Mouse (Mus musculus) forebrain, embryonic 14.5 days (tissue): ENCODE measurements around the gene Itsn1. TPM values are rescaled to one million over a fixed set of nuclear protein-coding genes. Genes with fewer than 3 reads are reported as not detected.

ENCODE experiments used
- ATAC-seq: fragments of 200-750 bp; cut with Nextera tagmentation; 2 replicates; pipeline ENCODE4 v1.8.0; 2017; ENCODE audit warnings: mild to moderate bottlenecking, moderate library complexity
- DNase-seq: peaks from one replicate; pipeline ENCODE4 v3.0.0-alpha.2; 2015; ENCODE audit warnings: low spot score
- H3K27ac ChIP-seq: fragments of 300-500 bp; sonication (generic); 2 replicates; pipeline ENCODE4 v1.5.1; 2014; ENCODE audit warnings: low read depth, mild to moderate bottlenecking, control low read depth, low read length, moderate library complexity
- H3K27me3 ChIP-seq: fragments of 300-500 bp; sonication (generic); replicated peaks from 2 replicates; pipeline ENCODE4 v1.6.1; 2014; ENCODE audit warnings: low read length, control low read depth, mixed read lengths; ENCODE audit not compliant: control insufficient read depth, insufficient read depth
- H3K36me3 ChIP-seq: fragments of 300-500 bp; sonication (generic); 2 replicates; pipeline ENCODE4 v1.6.1; 2014; ENCODE audit warnings: low read length, control low read depth; ENCODE audit not compliant: control insufficient read depth, insufficient read depth
- H3K4me1 ChIP-seq: fragments of 300-500 bp; sonication (generic); 2 replicates; pipeline ENCODE4 v1.6.1; 2014; ENCODE audit warnings: antibody characterized with exemption, low read length, control low read depth; ENCODE audit not compliant: control insufficient read depth, insufficient read depth
- H3K4me2 ChIP-seq: fragments of 300-500 bp; sonication (generic); 2 replicates; pipeline ENCODE4 v1.6.1; 2014; ENCODE audit warnings: mild to moderate bottlenecking, control low read depth, low read length
- H3K4me3 ChIP-seq: fragments of 300-500 bp; sonication (generic); 2 replicates; pipeline ENCODE4 v1.5.1; 2014; ENCODE audit warnings: low read depth, low read length, control low read depth
- H3K9ac ChIP-seq: fragments of 300-500 bp; sonication (generic); 2 replicates; pipeline ENCODE4 v1.6.1; 2014; ENCODE audit warnings: mild to moderate bottlenecking, low read length, control low read depth, moderate library complexity
- H3K9me3 ChIP-seq: fragments of 300-500 bp; sonication (generic); replicated peaks from 2 replicates; pipeline ENCODE4 v1.6.1; 2016; ENCODE audit warnings: low read length, control low read depth, mixed read lengths; ENCODE audit not compliant: control insufficient read depth
- WGBS: fragments of 180-500 bp; shearing (Covaris S2); extraction: QIAGEN DNeasy Blood & Tissue Kit; methylation state at CpG from one replicate; pipeline ENCODE4 v1.1.7; 2014; 5-methylcytosine and 5-hydroxymethylcytosine counted together
- polyA plus RNA-seq: library from polyadenylated mRNA; unstranded; fragments of >200 nt; fragmentation: Nextera tagmentation; extraction: Ambion mirVana; gene quantifications from 2 replicates; pipeline ENCODE4 v1.2.1, GENCODE M21; 2014

Itsn1 gene
- polyA plus RNA-seq, 1 experiment from 2014 or later = 54.2 TPM

- H3K9me3 ChIP-seq = no peaks in the 10 kb centered on the region
- no peak overlapping the region for H3K27ac ChIP-seq
- 76% methylated on average over 5 of the region's 5 CpGs for WGBS
- no peak for DNase-seq
- no peak for ATAC-seq
- H3K4me1 ChIP-seq = no peaks in the 10 kb centered on the region
- no peak overlapping the region for H3K4me2 ChIP-seq
- no peak overlapping the region for H3K9ac ChIP-seq
- H3K36me3 ChIP-seq = no peaks in the 10 kb centered on the region
- H3K27me3 ChIP-seq = no peaks in the 10 kb centered on the region
- H3K4me3 ChIP-seq = no peak overlapping the region
These were observed 209.1 kb downstream of the Itsn1 start for GRCm38 (mm10) chr16:91938141-91938540.

GRCm38 (mm10) chr16:91940726-91941125 is 211.6 kb downstream of the Itsn1 start:
- WGBS = 86% methylated on average over 6 of the region's 6 CpGs
- no peak overlapping the region for H3K4me2 ChIP-seq
- no peak for DNase-seq

GRCm38 (mm10) chr16:91942201-91942600 is 213.1 kb downstream of the Itsn1 start:
- H3K9ac ChIP-seq = no peak overlapping the region
- WGBS = 92% methylated on average over 14 of the region's 14 CpGs
- no peaks in the 10 kb centered on the region for H3K9me3 ChIP-seq
- H3K4me3 ChIP-seq = no peak overlapping the region
- H3K27ac ChIP-seq = no peak overlapping the region
- DNase-seq = no peak
- no peak overlapping the region for H3K4me2 ChIP-seq
- ATAC-seq = no peak
- no peaks in the 10 kb centered on the region for H3K27me3 ChIP-seq
- peaks cover under 1% of the 10 kb centered on the region; the same call in 1 of the 2 replicates for H3K4me1 ChIP-seq
- H3K36me3 ChIP-seq = no peaks in the 10 kb centered on the region

More at GRCm38 (mm10) chr16:91940726-91941125, 211.6 kb downstream of the Itsn1 start:
- no peaks in the 10 kb centered on the region for H3K27me3 ChIP-seq
- no peak overlapping the region for H3K9ac ChIP-seq
- H3K4me3 ChIP-seq = no peak overlapping the region
- no peak overlapping the region for H3K27ac ChIP-seq
- no peaks in the 10 kb centered on the region for H3K4me1 ChIP-seq
- no peaks in the 10 kb centered on the region for H3K9me3 ChIP-seq
- no peak for ATAC-seq
- H3K36me3 ChIP-seq = no peaks in the 10 kb centered on the region

- ATAC-seq (no peak), DNase-seq (no peak)
- H3K9ac ChIP-seq = no peak overlapping the region
- H3K27me3 ChIP-seq = no peaks in the 10 kb centered on the region
- H3K4me3 ChIP-seq = no peak overlapping the region
- peaks cover 5% of the 10 kb centered on the region; the same call in 1 of the 2 replicates for H3K4me1 ChIP-seq
- H3K4me2 ChIP-seq = no peak overlapping the region
- no peaks in the 10 kb centered on the region for H3K9me3 ChIP-seq
- H3K36me3 ChIP-seq = no peaks in the 10 kb centered on the region
- H3K27ac ChIP-seq = no peak overlapping the region
- 84% methylated on average over 10 of the region's 10 CpGs for WGBS
These were observed 217.2 kb downstream of the Itsn1 start for GRCm38 (mm10) chr16:91946261-91946660.

- ATAC-seq (peak; percentile 44; the same call in 1 of the 2 replicates), DNase-seq (peak; percentile 42)
- Histone ChIP-seq H3K27me3 (no peaks in the 10 kb centered on the region), H3K36me3 (no peaks in the 10 kb centered on the region), H3K4me1 (peaks cover 5% of the 10 kb centered on the region; the same call in 1 of the 2 replicates), H3K4me2 (no peak overlapping the region; the same call in 1 of the 2 replicates), H3K9me3 (no peaks in the 10 kb centered on the region), H3K4me3 (no peak overlapping the region), H3K27ac (no peak overlapping the region), H3K9ac (no peak overlapping the region)
- 48% methylated on average over 11 of the region's 11 CpGs for WGBS
These were observed 218.0 kb downstream of the Itsn1 start for GRCm38 (mm10) chr16:91947093-91947492.

- no peak overlapping the region for H3K9ac ChIP-seq
- no peak overlapping the region for H3K4me3 ChIP-seq
- no peaks in the 10 kb centered on the region for H3K36me3 ChIP-seq
- no peak overlapping the region for H3K27ac ChIP-seq
- no peaks in the 10 kb centered on the region for H3K9me3 ChIP-seq
- ATAC-seq (no peak), DNase-seq (no peak)
- H3K27me3 ChIP-seq = no peaks in the 10 kb centered on the region
- no peaks in the 10 kb centered on the region for H3K4me1 ChIP-seq
- no peak overlapping the region for H3K4me2 ChIP-seq
- WGBS = 96% methylated on average over 4 of the region's 4 CpGs
These were observed 224.9 kb downstream of the Itsn1 start for GRCm38 (mm10) chr16:91953967-91954366.

- Histone ChIP-seq H3K9me3 (no peaks in the 10 kb centered on the region), H3K4me2 (no peak overlapping the region), H3K4me3 (no peak overlapping the region), H3K4me1 (no peaks in the 10 kb centered on the region), H3K27ac (no peak overlapping the region), H3K27me3 (no peaks in the 10 kb centered on the region), H3K9ac (no peak overlapping the region), H3K36me3 (no peaks in the 10 kb centered on the region)
- DNase-seq (no peak), ATAC-seq (no peak)
- 89% methylated on average over 8 of the region's 8 CpGs for WGBS
These were observed 225.7 kb downstream of the Itsn1 start for GRCm38 (mm10) chr16:91954766-91955165.

- ATAC-seq = peak; percentile 72
- H3K4me3 ChIP-seq = no peak overlapping the region; the same call in 1 of the 2 replicates
- H3K4me1 ChIP-seq = peaks cover 18% of the 10 kb centered on the region
- peak overlapping the region; percentile 48 for H3K4me2 ChIP-seq
- 8% methylated on average over 9 of the region's 9 CpGs for WGBS
- peak overlapping the region; percentile 49 for H3K9ac ChIP-seq
- peak; percentile 77 for DNase-seq
- H3K27me3 ChIP-seq = no peaks in the 10 kb centered on the region
- 0 out of 2 replicates have a peak, but pooled peaks cover 3% of the 10 kb centered on the region for H3K9me3 ChIP-seq
- H3K27ac ChIP-seq = peak overlapping the region; percentile 90
- no peaks in the 10 kb centered on the region for H3K36me3 ChIP-seq
These were observed 233.3 kb downstream of the Itsn1 start for GRCm38 (mm10) chr16:91962204-91962893.

- Histone ChIP-seq H3K4me1 (peaks cover 18% of the 10 kb centered on the region), H3K27me3 (no peaks in the 10 kb centered on the region), H3K36me3 (no peaks in the 10 kb centered on the region), H3K4me3 (no peak overlapping the region; the same call in 1 of the 2 replicates), H3K27ac (peak overlapping the region; percentile 90), H3K9me3 (0 out of 2 replicates have a peak, but pooled peaks cover 3% of the 10 kb centered on the region), H3K9ac (peak overlapping the region; percentile 49; the same call in 1 of the 2 replicates), H3K4me2 (peak overlapping the region; percentile 48)
- ATAC-seq = peak; percentile 96
- whole genome bisulfite sequencing = 16% methylated on average over 14 of the region's 14 CpGs
- DNase-seq = peak; percentile 95
These were observed 233.9 kb downstream of the Itsn1 start for GRCm38 (mm10) chr16:91962894-91963555.
